In genomic region chr3:84219720-84220273, GRCm38 (mm10) we compare ENCODE assay signal across 9 mouse cellular contexts. TPM values are rescaled to one million over a fixed set of nuclear protein-coding genes. Genes with fewer than 3 reads are reported as not detected.
A peak's percentile ranks its signal among the peaks of the same experiment; 100 is the strongest.
DNase-seq lines count a peak whose midpoint lies in the region; ATAC-seq and TF ChIP-seq lines count a peak whose summit lies in the region.
"Had no signal": no experiment of that assay in that cellular context is flagged by ENCODE, and none has a peak within 500 bp of the region (broad histone marks: within the 10 kb centered on the region; RNA-seq: fewer than 3 reads in every experiment).

No protein-coding gene starts in this region.

- WGBS in limb, embryonic 14.5 days, result 11% methylated on average over 9 of the region's 9 CpGs
- 9% methylated on average over 9 of the region's 9 CpGs for WGBS in stomach, embryonic 15.5 days

- H3K4me1 ChIP-seq in embryonic fibroblast, embryonic 13.5 days (ENCODE audit: control insufficient read depth, insufficient read depth, low read length), result peaks cover 6% of the 10 kb centered on the region; the same call in 1 of the 2 replicates
- peaks cover 25% of the 10 kb centered on the region for H3K4me1 ChIP-seq in limb, embryonic 14.5 days (ENCODE audit: control insufficient read depth, insufficient read depth, low read length)
- H3K4me1 ChIP-seq in stomach, embryonic 15.5 days, result peaks cover 3% of the 10 kb centered on the region; the same call in 1 of the 2 replicates

- H3K27me3 ChIP-seq in limb, embryonic 14.5 days (ENCODE audit: control insufficient read depth, insufficient read depth, low read length), result no peaks in the 10 kb centered on the region
- H3K27me3 ChIP-seq in stomach, embryonic 15.5 days (replicated peaks), result no peaks in the 10 kb centered on the region

- H3K4me2 ChIP-seq in limb, embryonic 14.5 days (replicated peaks; ENCODE audit: low read depth, low read length, severe bottlenecking), result peak overlapping the region; percentile 56
- peak overlapping the region; percentile 60 for H3K4me2 ChIP-seq in stomach, embryonic 15.5 days

- TF ChIP-seq POLR2A in embryonic fibroblast, embryonic 13.5 days (IDR thresholded peaks at IDR 0.05; ENCODE audit: low read depth, low read length), result peak; percentile 27; the same call in 1 of the 2 replicates
- no peak for TF ChIP-seq POLR2A in limb, embryonic 14.5 days (IDR thresholded peaks at IDR 0.05; ENCODE audit: borderline replicate concordance, extremely low read depth, insufficient read depth, insufficient read length)

- H3K4me3 ChIP-seq in embryonic fibroblast, embryonic 13.5 days (ENCODE audit: insufficient read depth, low read length), result peak overlapping the region; percentile 85
- H3K4me3 ChIP-seq in limb, embryonic 14.5 days (replicated peaks; ENCODE audit: low read length), result peak overlapping the region; percentile 34
- H3K4me3 ChIP-seq in stomach, embryonic 15.5 days (replicated peaks), result peak overlapping the region; percentile 35

- no peaks in the 10 kb centered on the region for H3K9me3 ChIP-seq in limb, embryonic 14.5 days (ENCODE audit: control insufficient read depth, low read length)
- H3K9me3 ChIP-seq in stomach, embryonic 15.5 days, result no peaks in the 10 kb centered on the region

- H3K36me3 ChIP-seq in limb, embryonic 14.5 days (ENCODE audit: control insufficient read depth, insufficient read depth, low read length), result no peaks in the 10 kb centered on the region; the same call in 1 of the 2 replicates
- no peaks in the 10 kb centered on the region for H3K36me3 ChIP-seq in stomach, embryonic 15.5 days

- DNase-seq in right cerebral cortex, postnatal 10 days (ENCODE audit: low spot score in 2 of 2), result peak; percentile 74 to 75
- no peak for DNase-seq in right cerebral cortex, postnatal 25 days
- DNase-seq in limb, embryonic 14.5 days (ENCODE audit: low spot score), result no peak
- DNase-seq in layer of hippocampus, postnatal 25 days (ENCODE audit: extremely low spot score in 1 of 2, low spot score in 1 of 2), result no peak
- no peak for DNase-seq in spleen, adult 18-20 months

- H3K9ac ChIP-seq in limb, embryonic 14.5 days (ENCODE audit: low read depth, low read length, severe bottlenecking), result peak overlapping the region; percentile 47; the same call in 1 of the 2 replicates
- no peak overlapping the region for H3K9ac ChIP-seq in stomach, embryonic 15.5 days

- peak overlapping the region; percentile 69 for H3K27ac ChIP-seq in embryonic fibroblast, embryonic 13.5 days (ENCODE audit: insufficient read depth, low read length)
- no peak overlapping the region for H3K27ac ChIP-seq in limb, embryonic 14.5 days (replicated peaks; ENCODE audit: low read depth, low read length)
- H3K27ac ChIP-seq in stomach, embryonic 15.5 days, result no peak overlapping the region

- no peak for TF ChIP-seq CTCF in embryonic fibroblast, embryonic 13.5 days (IDR thresholded peaks at IDR 0.05; ENCODE audit: borderline replicate concordance, insufficient read depth, low read length)

- no peak for ATAC-seq in limb, embryonic 14.5 days (ENCODE audit: low FRiP score, low read depth)
- ATAC-seq in stomach, embryonic 15.5 days (ENCODE audit: insufficient read depth, low FRiP score, low read depth), result no peak

RNA-seq across cellular contexts. Expression of gene Gm6525, which starts 45.9 kb away (rescaled TPM):
- not detected in 2 replicates for polyA plus RNA-seq in embryonic fibroblast, embryonic 13.5 days (2011; ENCODE audit: insufficient read length, low read depth, missing spikeins)
- 0.26 and 0.39 TPM in 2 replicates for polyA plus RNA-seq in limb, embryonic 14.5 days (2012; rRNA removed)
- polyA plus RNA-seq in limb, embryonic 14.5 days (2014; fragmentation: Nextera tagmentation; extraction: Ambion mirVana), result 0.55 and 0.84 TPM in 2 replicates
- 0.81 and 1.2 TPM in 2 replicates for polyA plus RNA-seq in stomach, embryonic 15.5 days (2015; fragmentation: Nextera tagmentation; extraction: Ambion mirVana)
- not detected for total RNA-seq in layer of hippocampus, postnatal 25 days (2021)
- total RNA-seq: common myeloid progenitor, adult 5-6 weeks; neutrophil, adult 5-6 weeks had no signal

Comparison
In these comparisons a context has a peak if more than half of its experiments do, and no peak if none do; other contexts are left out.
1. DNase-seq: peak in right cerebral cortex, postnatal 10 days (2 of 2); none in right cerebral cortex, postnatal 25 days (single experiment), limb, embryonic 14.5 days (single experiment), layer of hippocampus, postnatal 25 days (0 of 2) and spleen, adult 18-20 months (0 of 2).
2. H3K4me3 ChIP-seq: peak in every context shown above with its lines; median percentile 85 in embryonic fibroblast, embryonic 13.5 days; 35 in stomach, embryonic 15.5 days; 34 in limb, embryonic 14.5 days.